Mouse (Mus musculus) stomach, postnatal 0 days (tissue): ENCODE data around the gene Fbxo45. TPM values are rescaled to one million over a fixed set of nuclear protein-coding genes. Genes with fewer than 3 reads are reported as not detected.

Source experiments
- ATAC-seq: fragments of 200-750 bp; cut with Nextera tagmentation; 2 replicates; pipeline ENCODE4 v1.8.0; 2017; ENCODE audit not compliant: low FRiP score, low TSS enrichment
- DNase-seq: peaks from one replicate; pipeline ENCODE4 v3.0.0-alpha.2; 2016; ENCODE audit warnings: low spot score
- H3K27ac ChIP-seq: fragments of 300-500 bp; sonication (generic); replicated peaks from 2 replicates; pipeline ENCODE4 v1.5.1; 2014; ENCODE audit warnings: mild to moderate bottlenecking, control low read depth
- H3K27me3 ChIP-seq: fragments of 300-500 bp; sonication (generic); 2 replicates; pipeline ENCODE4 v1.6.1; 2014; ENCODE audit warnings: low read length; ENCODE audit not compliant: control insufficient read depth, insufficient read depth
- H3K36me3 ChIP-seq: fragments of 300-500 bp; sonication (generic); 2 replicates; pipeline ENCODE4 v1.6.1; 2014; ENCODE audit warnings: low read length, mixed read lengths; ENCODE audit not compliant: control insufficient read depth, insufficient read depth
- H3K4me1 ChIP-seq: fragments of 300-500 bp; sonication (generic); replicated peaks from 2 replicates; pipeline ENCODE4 v1.6.1; 2014; ENCODE audit warnings: antibody characterized with exemption; ENCODE audit not compliant: control insufficient read depth, insufficient read depth
- H3K4me2 ChIP-seq: fragments of 300-500 bp; sonication (generic); replicated peaks from 2 replicates; pipeline ENCODE4 v1.6.1; 2014; ENCODE audit warnings: low read depth, mild to moderate bottlenecking, control low read depth, moderate library complexity
- H3K4me3 ChIP-seq: fragments of 300-500 bp; sonication (generic); 2 replicates; pipeline ENCODE4 v1.5.1; 2014; ENCODE audit warnings: low read depth, low read length, control low read depth
- H3K9ac ChIP-seq: fragments of 300-500 bp; sonication (generic); 2 replicates; pipeline ENCODE4 v1.6.1; 2014; ENCODE audit warnings: mild to moderate bottlenecking, low read length, control low read depth, mixed read lengths
- H3K9me3 ChIP-seq: fragments of 300-500 bp; sonication (generic); 2 replicates; pipeline ENCODE4 v1.6.1; 2016; ENCODE audit warnings: low read length; ENCODE audit not compliant: control insufficient read depth
- CTCF ChIP-seq: IDR thresholded peaks from 2 replicates; pipeline ENCODE4 v1.5.1; 2016; ENCODE audit warnings: antibody characterized with exemption, low read depth, mild to moderate bottlenecking, moderate library complexity
- EP300 ChIP-seq: optimal IDR thresholded peaks from 2 replicates; pipeline ENCODE3; 2016; ENCODE audit warnings: antibody characterized with exemption
- WGBS: fragments of 180-500 bp; shearing (Covaris S2); extraction: QIAGEN DNeasy Blood & Tissue Kit; methylation state at CpG from one replicate; pipeline ENCODE4 v1.1.7; 2014; 5-methylcytosine and 5-hydroxymethylcytosine counted together
- polyA plus RNA-seq: library from polyadenylated mRNA; unstranded; fragments of >200 nt; fragmentation: Nextera tagmentation; extraction: Ambion mirVana; gene quantifications from 2 replicates; pipeline ENCODE4 v1.2.1, GENCODE M21; 2015

Fbxo45 gene
- 11.7 and 11.8 TPM in 2 replicates for polyA plus RNA-seq

- ATAC-seq, result peak; percentile 99
- no peaks in the 10 kb centered on the region for H3K9me3 ChIP-seq
- H3K36me3 ChIP-seq, result no peaks in the 10 kb centered on the region
- H3K4me3 ChIP-seq, result peak within 1 kb of the TSS; percentile 76
- DNase-seq, result peak; percentile 98
- under 1% methylated on average over 27 of the region's 48 CpGs for WGBS
- H3K4me2 ChIP-seq, result peak within 1 kb of the TSS; percentile 79
- H3K4me1 ChIP-seq, result no peaks in the 10 kb centered on the region
- H3K9ac ChIP-seq, result peak within 1 kb of the TSS; percentile 86
- H3K27ac ChIP-seq, result peak within 1 kb of the TSS; percentile 97
- no peaks in the 10 kb centered on the region for H3K27me3 ChIP-seq
- TF ChIP-seq CTCF (no peak), EP300 (no peak)
Observed at GRCm38 (mm10) chr16:32246952-32247370, at the start of gene Fbxo45, which contains the start of gene Wdr53. TSS of gene Fbxo45 (minus strand) at chr16:32247158. TSS of gene Wdr53 (plus strand) at chr16:32247227.

DNA sequence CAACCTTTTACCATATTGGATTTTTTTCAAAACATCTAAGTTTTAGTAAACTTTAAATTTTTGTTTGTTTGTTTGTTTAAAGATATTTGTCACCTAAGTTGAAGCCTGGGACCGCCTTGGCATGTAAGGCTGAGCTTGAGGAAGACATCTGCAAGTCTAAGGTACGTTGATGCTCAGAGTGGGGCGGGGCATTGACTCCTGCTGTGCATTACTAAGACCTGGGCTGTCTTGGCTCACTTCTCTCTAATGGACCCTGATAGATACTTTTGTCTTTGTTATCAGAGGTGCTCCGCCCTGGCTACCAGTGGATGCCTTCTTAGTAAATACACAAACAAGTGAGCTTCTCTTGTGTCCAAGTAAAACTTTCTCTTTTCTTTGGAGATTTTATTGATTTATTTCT, 44.9 kb upstream of the Fbxo45 start:
- no peaks in the 10 kb centered on the region for H3K27me3 ChIP-seq
- no peak overlapping the region for H3K9ac ChIP-seq
- ATAC-seq (no peak), DNase-seq (no peak)
- H3K36me3 ChIP-seq, result peaks cover 7% of the 10 kb centered on the region; the same call in 1 of the 2 replicates
- no peak overlapping the region for H3K27ac ChIP-seq
- H3K4me1 ChIP-seq, result no peaks in the 10 kb centered on the region
- H3K9me3 ChIP-seq, result no peaks in the 10 kb centered on the region
- WGBS, result 92% methylated on average over 4 of the region's 4 CpGs
- TF ChIP-seq CTCF (no peak), EP300 (no peak)
- H3K4me3 ChIP-seq, result no peak overlapping the region
- H3K4me2 ChIP-seq, result no peak overlapping the region

DNA sequence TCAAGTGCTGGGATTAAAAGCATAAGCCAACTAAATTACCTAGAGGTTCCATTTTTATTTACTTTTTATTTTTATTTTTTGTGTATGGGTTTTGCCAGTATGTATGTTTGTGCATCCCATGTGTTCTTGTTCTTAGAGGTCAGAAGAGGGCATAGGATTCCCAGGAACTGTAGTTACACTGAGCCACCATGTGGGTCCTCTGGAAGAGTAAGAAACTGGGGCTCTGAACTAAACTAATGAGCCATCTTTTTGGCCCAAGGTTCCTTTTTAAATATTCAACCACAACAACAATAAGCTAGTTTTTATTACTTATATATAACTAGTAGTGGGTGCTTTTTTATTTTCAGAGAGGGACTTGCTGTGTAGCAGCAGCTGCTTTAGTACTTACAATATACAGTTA, 35.6 kb upstream of the Fbxo45 start:
- DNase-seq (no peak), ATAC-seq (no peak)
- H3K4me1 ChIP-seq, result 0 out of 2 replicates have a peak, but pooled peaks cover 2% of the 10 kb centered on the region
- H3K4me3 ChIP-seq, result no peak overlapping the region
- H3K36me3 ChIP-seq, result peaks cover 11% of the 10 kb centered on the region
- H3K9ac ChIP-seq, result no peak overlapping the region
- TF ChIP-seq CTCF, result no peak
- TF ChIP-seq EP300, result no peak
- no peak overlapping the region for H3K27ac ChIP-seq
- H3K9me3 ChIP-seq, result no peaks in the 10 kb centered on the region
- H3K4me2 ChIP-seq, result no peak overlapping the region
- no peaks in the 10 kb centered on the region for H3K27me3 ChIP-seq

- Histone ChIP-seq H3K27ac (no peak overlapping the region), H3K4me2 (no peak overlapping the region), H3K27me3 (no peaks in the 10 kb centered on the region), H3K9me3 (no peaks in the 10 kb centered on the region), H3K4me3 (no peak overlapping the region), H3K9ac (no peak overlapping the region), H3K4me1 (0 out of 2 replicates have a peak, but pooled peaks cover 2% of the 10 kb centered on the region), H3K36me3 (peaks cover 5% of the 10 kb centered on the region; the same call in 1 of the 2 replicates)
- DNase-seq (no peak), ATAC-seq (no peak)
- WGBS, result 93% methylated on average over 8 of the region's 8 CpGs
- TF ChIP-seq EP300, result no peak
- TF ChIP-seq CTCF, result no peak
Observed at GRCm38 (mm10) chr16:32280211-32280610, 33.3 kb upstream of the Fbxo45 start.

DNA sequence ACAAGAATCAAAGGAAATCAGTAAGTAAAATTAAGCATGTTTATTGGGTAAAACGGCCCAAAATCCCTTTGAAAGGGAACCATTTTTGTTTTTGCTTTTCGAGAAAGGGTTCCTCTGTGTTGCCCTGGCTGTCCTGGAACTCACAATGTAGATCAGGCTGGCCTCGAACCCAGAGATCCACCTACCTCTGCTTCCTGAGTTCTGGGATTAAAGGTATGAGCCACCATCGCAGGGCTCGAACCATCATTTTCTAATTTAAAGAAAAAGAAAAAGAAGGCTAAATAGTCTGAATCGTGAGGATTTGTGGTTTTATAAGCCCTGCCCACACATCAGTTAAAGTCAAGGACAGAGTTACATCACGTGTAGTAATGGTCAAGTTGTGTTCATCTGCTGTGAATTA, 31.4 kb upstream of the Fbxo45 start:
- 34% methylated on average over 7 of the region's 7 CpGs for WGBS
- H3K27ac ChIP-seq, result peak overlapping the region; percentile 97
- 0 out of 2 replicates have a peak, but pooled peaks cover 2% of the 10 kb centered on the region for H3K4me1 ChIP-seq
- no peak for TF ChIP-seq EP300
- no peak for TF ChIP-seq CTCF
- H3K9me3 ChIP-seq, result no peaks in the 10 kb centered on the region
- peaks cover 2% of the 10 kb centered on the region; the same call in 1 of the 2 replicates for H3K36me3 ChIP-seq
- H3K27me3 ChIP-seq, result no peaks in the 10 kb centered on the region
- peak overlapping the region; percentile 62 for H3K4me2 ChIP-seq
- H3K9ac ChIP-seq, result peak overlapping the region; percentile 83
- no peak for DNase-seq
- peak overlapping the region; percentile 84 for H3K4me3 ChIP-seq
- ATAC-seq, result no peak

GRCm38 (mm10) chr16:32277308-32278256, 30.6 kb upstream of the Fbxo45 start, which contains the start of gene Rnf168:
TSS of gene Rnf168 (plus strand) at chr16:32277459.
- Histone ChIP-seq H3K9me3 (no peaks in the 10 kb centered on the region), H3K4me2 (peak within 1 kb of the TSS; percentile 62), H3K4me1 (0 out of 2 replicates have a peak, but pooled peaks cover 2% of the 10 kb centered on the region), H3K36me3 (peaks cover 2% of the 10 kb centered on the region; the same call in 1 of the 2 replicates), H3K27ac (peak within 1 kb of the TSS; percentile 97), H3K9ac (peak within 1 kb of the TSS; percentile 83), H3K4me3 (peak within 1 kb of the TSS; percentile 84), H3K27me3 (no peaks in the 10 kb centered on the region)
- ATAC-seq (peak; percentile 93), DNase-seq (peak; percentile 93)
- under 1% methylated on average over 66 of the region's 75 CpGs for WGBS
- no peak for TF ChIP-seq CTCF
